Mouse (Mus musculus) cortical plate, adult 2 months (tissue): ENCODE measurements around the gene Tmem94. TPM values are rescaled to one million over a fixed set of nuclear protein-coding genes. Genes with fewer than 3 reads are reported as not detected.

ENCODE experiments used
- H3K27ac ChIP-seq: fragments of 200-500 bp; 2 replicates; pipeline ENCODE4 v1.5.1; 2012; ENCODE audit warnings: low read length, control low read depth, inconsistent platforms; ENCODE audit not compliant: insufficient read depth
- H3K4me1 ChIP-seq: fragments of 200-500 bp; 2 replicates; pipeline ENCODE4 v1.6.1; 2011; ENCODE audit warnings: low read length; ENCODE audit not compliant: control insufficient read depth, insufficient read depth
- H3K4me3 ChIP-seq: fragments of 200-500 bp; 2 replicates; pipeline ENCODE4 v1.5.1; 2011; ENCODE audit warnings: mild to moderate bottlenecking, low read length, control low read depth; ENCODE audit not compliant: insufficient read depth
- CTCF ChIP-seq: fragments of 200-500 bp; IDR thresholded peaks from 2 replicates; pipeline ENCODE4 v1.5.1; 2011; ENCODE audit warnings: mild to moderate bottlenecking, control low read depth, low read length; ENCODE audit not compliant: insufficient read depth; ENCODE audit errors: extremely low read depth
- POLR2A ChIP-seq: fragments of 200-500 bp; IDR thresholded peaks from 2 replicates; pipeline ENCODE4 v1.6.1; 2011; ENCODE audit warnings: mild to moderate bottlenecking, low read length, control low read depth; ENCODE audit not compliant: insufficient read depth; ENCODE audit errors: extremely low read depth
- polyA plus RNA-seq: library from polyadenylated mRNA; depleted of rRNA; stranded (reverse); fragments of >200 nt; gene quantifications from 2 replicates; pipeline ENCODE4 v1.2.3, GENCODE M21; 2012

Tmem94 gene
- polyA plus RNA-seq, 1 experiment = 44.8 TPM

DNA sequence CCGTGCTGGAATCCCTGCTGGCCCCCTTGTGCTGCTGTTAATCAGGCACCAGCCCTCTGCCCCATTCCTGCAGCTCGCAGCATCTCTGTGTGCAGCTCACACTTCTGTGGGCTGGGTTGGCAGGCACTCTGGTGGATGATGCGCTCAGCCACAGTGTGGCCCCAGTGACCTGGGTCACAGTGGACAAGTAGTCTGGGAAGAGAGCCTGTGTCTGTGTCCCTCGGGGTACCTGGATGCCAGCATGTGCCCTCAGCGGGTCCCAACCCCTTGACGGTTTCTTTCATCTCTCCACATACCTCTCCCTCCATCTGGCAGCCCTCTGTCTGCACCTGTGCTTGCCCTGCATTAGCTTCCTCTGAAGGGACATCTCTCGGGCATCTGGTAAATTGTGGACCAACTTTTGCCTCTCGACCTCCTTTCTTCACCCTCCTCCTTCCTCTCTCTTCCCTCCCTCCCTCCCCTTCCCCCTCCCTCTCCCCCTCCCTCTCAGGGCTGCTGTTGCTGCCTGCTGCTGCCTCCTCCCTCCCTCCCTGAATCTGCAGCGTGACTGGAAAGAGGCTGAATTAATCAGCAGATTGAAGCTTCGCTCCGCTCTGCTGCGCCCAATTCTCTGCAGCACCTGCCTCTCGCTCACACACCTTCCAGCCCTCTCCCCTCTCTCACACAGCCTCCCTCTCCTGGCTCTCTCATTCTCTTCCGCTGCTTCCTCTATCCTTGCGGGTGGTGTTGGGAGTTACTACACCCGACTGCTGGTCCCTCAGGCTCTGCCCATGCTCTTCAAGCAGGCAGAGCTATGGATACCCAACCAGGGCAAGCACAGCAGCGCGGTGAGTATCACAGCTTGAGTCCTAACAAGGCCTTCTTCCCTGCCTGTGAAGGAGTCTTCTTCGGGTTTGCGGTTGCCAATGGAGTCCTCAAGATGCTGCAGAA is 15.2 kb downstream of the Tmem94 start:
- Histone ChIP-seq H3K4me1 (peaks cover 12% of the 10 kb centered on the region), H3K4me3 (peak overlapping the region; percentile 39), H3K27ac (peak overlapping the region; percentile 14)
- TF ChIP-seq CTCF (no peak), POLR2A (peak; percentile 90)

DNA sequence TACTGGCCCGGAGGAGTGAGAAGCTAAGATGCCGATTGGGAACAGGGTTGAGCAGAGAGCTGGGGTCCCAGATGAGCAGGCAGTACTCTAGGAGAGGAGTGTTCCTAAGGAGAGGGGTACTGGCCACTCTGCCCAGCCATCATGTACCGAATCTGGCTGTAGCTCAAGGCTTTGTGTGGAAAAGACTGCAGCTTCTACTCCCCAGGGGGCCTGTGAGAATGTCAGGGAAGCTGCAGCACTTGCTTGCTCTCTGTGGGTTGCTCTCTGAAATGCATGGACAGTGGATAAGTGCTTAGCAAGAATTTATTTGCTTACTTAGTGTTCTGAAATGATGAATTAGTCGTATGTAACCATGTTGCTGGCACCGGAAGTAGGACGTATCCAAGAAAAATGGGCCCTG is 21.2 kb downstream of the Tmem94 start:
- Histone ChIP-seq H3K4me1 (peaks cover 13% of the 10 kb centered on the region), H3K27ac (no peak overlapping the region), H3K4me3 (no peak overlapping the region)
- TF ChIP-seq CTCF = no peak
- TF ChIP-seq POLR2A = no peak

DNA sequence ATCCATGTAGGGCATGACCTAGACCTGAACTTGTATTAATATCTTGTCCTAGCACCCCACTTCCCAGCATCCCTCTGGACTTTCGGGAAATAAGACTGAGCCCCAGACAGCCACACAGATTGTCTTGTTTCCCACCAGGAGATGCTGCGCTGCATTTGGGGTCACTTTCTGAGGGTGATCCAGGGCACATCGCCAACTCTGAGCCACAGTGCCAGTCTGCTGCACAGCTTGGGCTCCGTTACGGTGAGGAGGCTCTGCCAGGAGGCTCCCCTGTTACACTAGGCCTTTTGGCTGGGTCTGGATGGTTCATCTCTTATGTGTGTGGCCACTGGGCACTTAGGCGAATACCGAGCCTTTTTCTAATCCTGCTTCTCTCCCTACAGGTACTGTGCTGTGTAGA is 24.6 kb downstream of the Tmem94 start:
- H3K4me3 ChIP-seq = no peak overlapping the region
- no peak overlapping the region for H3K27ac ChIP-seq
- TF ChIP-seq POLR2A = no peak
- TF ChIP-seq CTCF = no peak
- H3K4me1 ChIP-seq = peaks cover 3% of the 10 kb centered on the region

DNA sequence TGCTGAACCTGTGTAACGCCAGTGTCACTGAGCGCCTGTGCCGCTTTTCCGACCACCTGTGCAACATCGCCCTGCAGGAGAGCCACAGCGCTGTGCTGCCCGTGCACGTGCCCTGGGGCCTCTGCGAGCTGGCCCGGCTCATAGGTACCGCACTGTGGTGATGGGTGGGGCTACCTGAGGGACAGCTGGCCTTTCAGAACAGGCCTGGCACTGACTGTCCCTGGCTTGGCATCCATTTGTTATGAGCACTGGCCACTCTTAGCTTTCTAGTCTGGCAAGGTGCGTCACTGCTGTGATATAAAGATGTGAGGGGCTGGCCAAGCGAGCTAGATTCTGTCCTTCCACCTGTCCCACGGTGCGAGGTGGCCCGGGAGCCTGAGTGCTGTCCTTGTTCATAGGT is 26.7 kb downstream of the Tmem94 start:
- Histone ChIP-seq H3K4me1 (peaks cover under 1% of the 10 kb centered on the region; the same call in 1 of the 2 replicates), H3K27ac (no peak overlapping the region)

GRCm38 (mm10) chr11:115792353-115792752 is 27.1 kb downstream of the Tmem94 start:
- no peak overlapping the region for H3K4me3 ChIP-seq
- no peaks in the 10 kb centered on the region for H3K4me1 ChIP-seq
- no peak overlapping the region for H3K27ac ChIP-seq
- no peak for TF ChIP-seq CTCF
- no peak for TF ChIP-seq POLR2A

More for the DNA sequence above, 26.7 kb downstream of the Tmem94 start:
- H3K4me3 ChIP-seq = no peak overlapping the region
- no peak for TF ChIP-seq CTCF
- TF ChIP-seq POLR2A = no peak

- TF ChIP-seq POLR2A (no peak), CTCF (no peak)
- no peak overlapping the region for H3K4me3 ChIP-seq
- no peaks in the 10 kb centered on the region for H3K4me1 ChIP-seq
- H3K27ac ChIP-seq = no peak overlapping the region
Measured at GRCm38 (mm10) chr11:115796898-115797297, 31.7 kb downstream of the Tmem94 start.

DNA sequence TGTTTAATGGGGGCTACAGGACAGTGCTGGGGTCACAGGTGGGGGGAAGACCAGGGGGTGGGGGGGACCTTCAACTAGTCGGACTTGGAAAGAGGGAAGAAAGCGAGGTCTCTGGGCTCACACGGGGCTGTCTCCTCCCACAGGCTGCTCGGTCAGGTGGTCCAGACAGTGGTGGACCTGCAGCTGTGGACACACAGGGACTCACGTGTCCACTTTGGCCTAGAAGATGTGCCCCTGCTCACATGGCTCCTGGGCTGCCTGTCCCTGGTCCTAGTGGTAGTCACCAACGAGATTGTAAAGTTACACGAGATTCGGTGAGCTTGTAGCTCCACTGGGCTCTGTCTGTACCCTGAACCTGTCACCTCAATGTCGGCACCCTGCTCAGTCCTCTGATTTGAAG is 32.4 kb downstream of the Tmem94 start:
- no peak for TF ChIP-seq CTCF
- TF ChIP-seq POLR2A = no peak
- no peak overlapping the region for H3K4me3 ChIP-seq
- no peaks in the 10 kb centered on the region for H3K4me1 ChIP-seq
- no peak overlapping the region for H3K27ac ChIP-seq

DNA sequence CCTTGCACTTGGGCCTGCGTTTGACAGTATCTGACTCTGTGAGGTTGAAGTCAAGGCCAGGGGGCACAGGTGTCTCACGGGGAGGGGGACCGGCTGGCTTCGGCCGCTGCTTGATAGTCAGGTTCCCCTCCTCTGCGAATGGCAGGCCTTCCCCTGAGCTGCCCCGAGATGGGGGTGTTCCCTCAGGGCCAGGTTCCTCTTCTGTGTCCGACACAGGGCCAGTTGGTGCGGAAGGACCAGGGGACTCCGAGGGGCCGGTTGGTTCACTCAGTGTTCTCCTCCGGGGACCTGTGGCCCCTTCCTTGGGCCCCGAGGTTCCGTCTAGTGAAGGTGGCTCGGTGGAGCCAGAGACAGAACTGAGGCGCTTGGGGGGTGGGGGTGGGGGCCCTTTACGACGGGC is 35.7 kb downstream of the Tmem94 start:
- H3K27ac ChIP-seq = no peak overlapping the region
- H3K4me1 ChIP-seq = no peaks in the 10 kb centered on the region
- no peak for TF ChIP-seq POLR2A
- TF ChIP-seq CTCF = no peak
- no peak overlapping the region for H3K4me3 ChIP-seq

DNA sequence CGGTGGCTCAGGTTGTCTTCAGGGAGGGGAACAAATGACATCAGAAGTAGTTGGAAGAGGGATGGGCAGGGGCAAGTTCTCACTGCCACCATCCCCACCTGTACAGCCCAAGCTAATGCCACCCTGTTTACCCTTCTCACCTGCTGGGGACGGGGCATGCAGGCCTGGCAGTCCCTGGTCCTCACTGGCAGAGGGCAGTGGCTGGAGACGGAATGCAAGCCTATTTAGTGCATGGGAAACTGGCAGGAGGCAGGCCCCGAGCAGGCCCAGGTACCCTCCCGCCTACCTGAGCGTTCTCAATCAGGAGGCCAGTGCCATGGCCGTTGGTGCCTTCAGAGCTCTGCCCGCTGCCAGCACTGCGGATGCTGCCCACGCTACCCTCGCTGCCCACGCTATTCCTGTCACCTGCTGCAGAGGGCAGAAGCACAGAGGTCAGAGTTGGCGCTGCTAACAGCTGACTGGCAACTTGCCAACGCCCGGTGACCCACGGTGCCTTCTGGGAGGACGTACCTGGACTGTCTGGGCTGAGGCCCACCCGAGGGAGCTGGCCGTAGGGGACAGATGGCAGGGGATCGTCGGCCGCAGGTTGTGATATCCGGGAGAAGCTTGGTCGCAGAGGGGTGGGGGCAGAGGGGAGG is 38.0 kb downstream of the Tmem94 start:
- Histone ChIP-seq H3K4me3 (no peak overlapping the region), H3K27ac (no peak overlapping the region), H3K4me1 (no peaks in the 10 kb centered on the region)
- no peak for TF ChIP-seq POLR2A

DNA sequence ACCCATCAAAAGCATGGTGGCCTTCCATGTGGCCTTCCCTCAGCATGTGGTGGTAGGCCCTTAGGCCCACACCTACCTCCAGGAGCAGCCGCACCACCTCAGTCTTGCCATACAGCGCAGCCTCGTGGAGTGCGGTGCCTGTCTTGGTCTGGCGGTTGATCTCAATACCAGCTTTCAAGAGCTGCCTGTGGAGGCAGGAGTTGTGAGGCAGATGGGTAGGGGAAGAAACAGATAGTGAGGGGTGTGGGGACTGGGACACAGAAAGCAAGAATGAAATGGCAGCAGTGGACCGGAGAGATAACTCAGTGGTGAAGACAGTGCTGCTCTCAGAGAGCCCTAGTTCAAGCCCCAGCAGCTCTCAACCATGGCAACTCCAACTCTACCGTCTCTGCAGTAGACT is 39.8 kb downstream of the Tmem94 start:
- Histone ChIP-seq H3K4me3 (no peak overlapping the region), H3K4me1 (no peaks in the 10 kb centered on the region), H3K27ac (no peak overlapping the region)
- TF ChIP-seq CTCF = no peak
- no peak for TF ChIP-seq POLR2A
